Mouse (Mus musculus): ENCODE data around the gene Svs5. TPM values are rescaled to one million over a fixed set of nuclear protein-coding genes. Genes with fewer than 3 reads are reported as not detected.

The Svs5 gene
- polyA plus RNA-seq, 3 experiments from 2014 or later, result not detected

GRCm38 (mm10) chr2:164381726-164382125 lies 49.2 kb downstream of the Svs5 start:
- no peak for ATAC-seq

GRCm38 (mm10) chr2:164382971-164383370 lies 50.4 kb downstream of the Svs5 start:
- ATAC-seq, result no peak

Other genes with a start within 250 kb of the Svs5 start
- gene Kcns1, start 161.6 kb upstream of the Svs5 start, polyA plus RNA-seq (2017; shearing (Covaris generic)), result not detected
- gene Wfdc5, start 150.0 kb upstream of the Svs5 start, polyA plus RNA-seq (2017; shearing (Covaris generic)), result not detected
- not detected for gene Wfdc12, start 142.1 kb upstream of the Svs5 start, polyA plus RNA-seq (2017; shearing (Covaris generic))
- gene Wfdc15a, start 132.6 kb upstream of the Svs5 start, polyA plus RNA-seq (2017; shearing (Covaris generic)), result not detected
- not detected for gene Wfdc15b, start 111.1 kb upstream of the Svs5 start, polyA plus RNA-seq (2017; shearing (Covaris generic))
- not detected for gene Svs2, start 94.3 kb upstream of the Svs5 start, polyA plus RNA-seq (2017; shearing (Covaris generic))
- gene Svs3b, start 76.1 kb upstream of the Svs5 start, polyA plus RNA-seq (2017; shearing (Covaris generic)), result not detected
- not detected for gene Svs4, start 54.3 kb upstream of the Svs5 start, polyA plus RNA-seq (2017; shearing (Covaris generic))
- not detected for gene Svs3a, start 43.5 kb upstream of the Svs5 start, polyA plus RNA-seq (2017; shearing (Covaris generic))
- not detected for gene Svs6, start 16.0 kb upstream of the Svs5 start, polyA plus RNA-seq (2017; shearing (Covaris generic))
- 1 to 10 TPM; 3.3 to 7.1 (median 3.8) TPM for gene Slpi, start 56.4 kb downstream of the Svs5 start, polyA plus RNA-seq (2017; shearing (Covaris generic))
- not detected for gene Rbpjl, start 70.4 kb downstream of the Svs5 start, polyA plus RNA-seq (2017; shearing (Covaris generic))
- gene Matn4, start 72.4 kb downstream of the Svs5 start, polyA plus RNA-seq (2017; shearing (Covaris generic)), result under 1 TPM in 1 of 3 experiments, not detected in 2; 0.21 TPM
- gene Sdc4, start 111.1 kb downstream of the Svs5 start, polyA plus RNA-seq (2017; shearing (Covaris generic)), result 10 to 100 TPM; 12.0 to 42.7 (median 41.8) TPM
- 10 to 100 TPM; 10.4 to 35.1 (median 25.4) TPM for gene Sys1, start 124.2 kb downstream of the Svs5 start, polyA plus RNA-seq (2017; shearing (Covaris generic))
- 1 to 10 TPM in 1 of 3 experiments, not detected in 2; 4.5 TPM for gene Gm20458, start 128.2 kb downstream of the Svs5 start, polyA plus RNA-seq (2017; shearing (Covaris generic))
- gene Trp53tg5, start 141.0 kb downstream of the Svs5 start, polyA plus RNA-seq (2017; shearing (Covaris generic)), result not detected
- 1 to 10 TPM; 1.5 to 7.5 (median 7.1) TPM for gene Dbndd2, start 153.4 kb downstream of the Svs5 start, polyA plus RNA-seq (2017; shearing (Covaris generic))
- gene Pigt, start 164.8 kb downstream of the Svs5 start, polyA plus RNA-seq (2017; shearing (Covaris generic)), result 10 to 100 TPM; 13.6 to 36.2 (median 30.9) TPM
- not detected for gene Wfdc2, start 229.7 kb downstream of the Svs5 start, polyA plus RNA-seq (2017; shearing (Covaris generic))
- not detected for gene Spint3, start 240.7 kb downstream of the Svs5 start, polyA plus RNA-seq (2017; shearing (Covaris generic))